In genomic region chr8:119580441-119581161, GRCm38 (mm10) we compare ENCODE assay signal across 27 mouse cellular contexts. TPM values are rescaled to one million over a fixed set of nuclear protein-coding genes. Genes with fewer than 3 reads are reported as not detected.
A peak's percentile ranks its signal among the peaks of the same experiment; 100 is the strongest.
DNase-seq lines count a peak whose midpoint lies in the region; ATAC-seq and TF ChIP-seq lines count a peak whose summit lies in the region.
"Had no signal": no experiment of that assay in that cellular context is flagged by ENCODE, and none has a peak within 500 bp of the region (broad histone marks: within the 10 kb centered on the region; RNA-seq: fewer than 3 reads in every experiment).

No protein-coding gene starts in this region.

- 0 out of 2 replicates have a peak, but pooled peaks have one; percentile 57 for ATAC-seq in heart, embryonic 14.5 days (ENCODE audit: insufficient number of reproducible peaks, insufficient read depth, low FRiP score, low read depth)
- peak; percentile 93 for ATAC-seq in G1E (ENCODE audit: extremely low read depth, insufficient number of reproducible peaks, low FRiP score, poor library complexity, severe bottlenecking)
- ATAC-seq in intestine, embryonic 14.5 days (replicated peaks; ENCODE audit: low FRiP score, low TSS enrichment, low read depth): peak; percentile 21; the same call in 1 of the 2 replicates
- ATAC-seq in liver, embryonic 16.5 days (ENCODE audit: low read depth): peak; percentile 75
- no peak for ATAC-seq in hindbrain, embryonic 13.5 days (ENCODE audit: low FRiP score)
- ATAC-seq: forebrain, embryonic 13.5 days; inflammation-experienced regulatory T-cells, adult 6 months; midbrain, embryonic 13.5 days had no signal

- H3K27ac ChIP-seq in heart, embryonic 14.5 days (replicated peaks in 1 of 2; ENCODE audit: control insufficient read depth in 1 of 2, insufficient read depth in 1 of 2, low read depth in 2 of 2, low read length in 2 of 2): 0 out of 4 replicates have a peak overlapping the region, but pooled peaks of 1 of the 2 experiments have one; percentile 1
- H3K27ac ChIP-seq in intestine, embryonic 14.5 days (ENCODE audit: low read depth): peak overlapping the region; percentile 27; the same call in 1 of the 2 replicates
- H3K27ac ChIP-seq in liver, embryonic 16.5 days (ENCODE audit: low read length): no peak overlapping the region
- H3K27ac ChIP-seq in hindbrain, embryonic 13.5 days: no peak overlapping the region
- H3K27ac ChIP-seq: embryonic facial prominence, embryonic 10.5 days; forebrain, embryonic 13.5 days; hindbrain, embryonic 12.5 days; layer of hippocampus, adult 2 months; macrophage; midbrain, embryonic 13.5 days; stomach, embryonic 15.5 days had no signal

- H3K9ac ChIP-seq in heart, embryonic 14.5 days (ENCODE audit: low read length): no peak overlapping the region
- no peak overlapping the region for H3K9ac ChIP-seq in intestine, embryonic 14.5 days (ENCODE audit: low read length)
- H3K9ac ChIP-seq in liver, embryonic 16.5 days (ENCODE audit: low read depth, low read length): no peak overlapping the region
- no peak overlapping the region for H3K9ac ChIP-seq in hindbrain, embryonic 13.5 days
- H3K9ac ChIP-seq: forebrain, embryonic 13.5 days; hindbrain, embryonic 12.5 days; midbrain, embryonic 13.5 days; stomach, embryonic 15.5 days had no signal

- WGBS in heart, embryonic 14.5 days: 47% methylated on average over 5 of the region's 5 CpGs
- 65% methylated on average over 5 of the region's 5 CpGs for WGBS in intestine, embryonic 14.5 days
- WGBS in liver, embryonic 16.5 days (ENCODE audit: insufficient replicate concordance): 40% methylated on average over 5 of the region's 5 CpGs
- 88% methylated on average over 5 of the region's 5 CpGs for WGBS in hindbrain, embryonic 13.5 days

- H3K9me3 ChIP-seq in heart, embryonic 14.5 days (ENCODE audit: control insufficient read depth, low read length): no peaks in the 10 kb centered on the region
- H3K9me3 ChIP-seq in G1E (replicated peaks): no peaks in the 10 kb centered on the region
- H3K9me3 ChIP-seq in intestine, embryonic 14.5 days (ENCODE audit: control insufficient read depth, low read length): no peaks in the 10 kb centered on the region
- H3K9me3 ChIP-seq in liver, embryonic 16.5 days (replicated peaks; ENCODE audit: control insufficient read depth, low read length): no peaks in the 10 kb centered on the region
- H3K9me3 ChIP-seq in hindbrain, embryonic 13.5 days: no peaks in the 10 kb centered on the region
- H3K9me3 ChIP-seq: embryonic facial prominence, embryonic 10.5 days; forebrain, embryonic 13.5 days; hindbrain, embryonic 12.5 days; midbrain, embryonic 13.5 days; stomach, embryonic 15.5 days had no signal

- no peak for TF ChIP-seq CTCF in G1E (IDR thresholded peaks at IDR 0.05; ENCODE audit: low read depth, low read length)

- no peak for DNase-seq in heart, adult 8-10 months (ENCODE audit: low spot score)
- peak; percentile 60 for DNase-seq in G1E (ENCODE audit: low spot score)
- DNase-seq in intestine, embryonic 14.5 days (ENCODE audit: low spot score): no peak
- DNase-seq in cerebellum, adult 9-11 months: no peak
- DNase-seq: adrenal gland, adult 2 months; cerebellum, adult 2 months; gastrocnemius, postnatal 14 days; kidney, postnatal 10 days; right cerebral cortex, postnatal 14 days; thymus, adult 18-20 months had no signal

- H3K4me3 ChIP-seq in heart, embryonic 14.5 days (ENCODE audit: control insufficient read depth in 1 of 2, insufficient read depth in 1 of 2, low read depth in 1 of 2, low read length in 2 of 2): no peak overlapping the region
- peak overlapping the region; percentile 39; the same call in 1 of the 2 replicates for H3K4me3 ChIP-seq in G1E (ENCODE audit: low read depth, low read length)
- H3K4me3 ChIP-seq in intestine, embryonic 14.5 days (ENCODE audit: low read depth, low read length): no peak overlapping the region
- no peak overlapping the region for H3K4me3 ChIP-seq in liver, embryonic 16.5 days (ENCODE audit: low read depth, low read length)
- no peak overlapping the region for H3K4me3 ChIP-seq in hindbrain, embryonic 13.5 days
- H3K4me3 ChIP-seq: embryonic facial prominence, embryonic 10.5 days; forebrain, embryonic 13.5 days; hindbrain, embryonic 12.5 days; layer of hippocampus, adult 2 months; midbrain, embryonic 13.5 days; myocyte; stomach, embryonic 15.5 days had no signal

- peaks cover 13% of the 10 kb centered on the region for H3K27me3 ChIP-seq in heart, embryonic 14.5 days (ENCODE audit: control insufficient read depth, insufficient read depth, low read length)
- no peaks in the 10 kb centered on the region for H3K27me3 ChIP-seq in G1E (ENCODE audit: insufficient read depth, low read length)
- peaks cover 7% of the 10 kb centered on the region; the same call in 1 of the 2 replicates for H3K27me3 ChIP-seq in intestine, embryonic 14.5 days (replicated peaks; ENCODE audit: control insufficient read depth, insufficient read depth, low read length)
- H3K27me3 ChIP-seq in liver, embryonic 16.5 days (ENCODE audit: control insufficient read depth, insufficient read depth, low read depth, low read length): no peaks in the 10 kb centered on the region
- peaks cover 34% of the 10 kb centered on the region for H3K27me3 ChIP-seq in hindbrain, embryonic 13.5 days

- no peak overlapping the region for H3K4me2 ChIP-seq in heart, embryonic 14.5 days (ENCODE audit: low read length)
- H3K4me2 ChIP-seq in intestine, embryonic 14.5 days (ENCODE audit: low read length): no peak overlapping the region
- H3K4me2 ChIP-seq in liver, embryonic 16.5 days (ENCODE audit: low read depth, low read length): 0 out of 2 replicates have a peak overlapping the region, but pooled peaks have one; percentile 11
- H3K4me2 ChIP-seq in hindbrain, embryonic 13.5 days: no peak overlapping the region
- H3K4me2 ChIP-seq: forebrain, embryonic 13.5 days; hindbrain, embryonic 12.5 days; midbrain, embryonic 13.5 days; stomach, embryonic 15.5 days had no signal

- H3K36me3 ChIP-seq in heart, embryonic 14.5 days (ENCODE audit: control insufficient read depth, insufficient read depth, low read length): no peaks in the 10 kb centered on the region
- H3K36me3 ChIP-seq in G1E (replicated peaks): peaks cover 2% of the 10 kb centered on the region
- no peaks in the 10 kb centered on the region for H3K36me3 ChIP-seq in intestine, embryonic 14.5 days (ENCODE audit: control insufficient read depth, insufficient read depth, low read length)
- H3K36me3 ChIP-seq in liver, embryonic 16.5 days (ENCODE audit: control insufficient read depth, insufficient read depth): no peaks in the 10 kb centered on the region
- H3K36me3 ChIP-seq in hindbrain, embryonic 13.5 days: no peaks in the 10 kb centered on the region
- H3K36me3 ChIP-seq: embryonic facial prominence, embryonic 10.5 days; hindbrain, embryonic 12.5 days; midbrain, embryonic 13.5 days; stomach, embryonic 15.5 days had no signal

- peaks cover 10 to 14% of the 10 kb centered on the region in 2 experiments; a peak in 3 of 4 replicates for H3K4me1 ChIP-seq in heart, embryonic 14.5 days (ENCODE audit: control insufficient read depth in 2 of 2, insufficient read depth in 2 of 2, low read length in 2 of 2)
- H3K4me1 ChIP-seq in G1E (ENCODE audit: insufficient read depth, low read depth, low read length): peaks cover 62% of the 10 kb centered on the region
- no peaks in the 10 kb centered on the region; the same call in 1 of the 2 replicates for H3K4me1 ChIP-seq in intestine, embryonic 14.5 days (replicated peaks; ENCODE audit: control insufficient read depth, insufficient read depth, low read length)
- H3K4me1 ChIP-seq in liver, embryonic 16.5 days (ENCODE audit: control insufficient read depth, low read depth, low read length): peaks cover 35% of the 10 kb centered on the region
- H3K4me1 ChIP-seq in hindbrain, embryonic 13.5 days (replicated peaks): 0 out of 2 replicates have a peak, but pooled peaks cover 3% of the 10 kb centered on the region
- H3K4me1 ChIP-seq: embryonic facial prominence, embryonic 10.5 days; forebrain, embryonic 13.5 days; hindbrain, embryonic 12.5 days; midbrain, embryonic 13.5 days had no signal

RNA-seq across cellular contexts. Expression of gene Dnaaf1, which starts 5.6 kb away (rescaled TPM):
- 0.28 TPM in 1 of 2 replicates, not detected in the other for polyA plus RNA-seq in heart, embryonic 14.5 days (2014; fragmentation: Nextera tagmentation; extraction: Ambion mirVana)
- not detected for total RNA-seq in heart, adult 8-10 months (2022)
- total RNA-seq in G1E (2014; fragmentation: Nextera tagmentation): not detected in 2 replicates
- total RNA-seq in G1E (2017): 0.11 and 0.12 TPM in 2 replicates
- 0.10 and 0.17 TPM in 2 replicates for polyA plus RNA-seq in G1E (2012)
- polyA plus RNA-seq in intestine, embryonic 14.5 days (2014; fragmentation: Nextera tagmentation; extraction: Ambion mirVana): 0.37 and 0.89 TPM in 2 replicates
- polyA plus RNA-seq in liver, embryonic 16.5 days (2015; fragmentation: Nextera tagmentation; extraction: Ambion mirVana): 0.06 and 0.08 TPM in 2 replicates
- polyA plus RNA-seq in hindbrain, embryonic 13.5 days (2015; fragmentation: Nextera tagmentation; extraction: Ambion mirVana): 0.29 and 0.31 TPM in 2 replicates
- total RNA-seq: common myeloid progenitor, adult 5-6 weeks; gastrocnemius, postnatal 14 days had no signal
- polyA plus RNA-seq: adrenal gland, adult 2 months; inflammation-experienced regulatory T-cells, adult 6 months; macrophage had no signal

RNA-seq across cellular contexts. Expression of gene Hsdl1, which starts 5.6 kb away (rescaled TPM):
- polyA plus RNA-seq in heart, embryonic 14.5 days (2014; fragmentation: Nextera tagmentation; extraction: Ambion mirVana): 34.7 and 40.8 TPM in 2 replicates
- total RNA-seq in heart, adult 8-10 months (2022): 10 to 100 TPM; 18.4 to 22.3 (median 19.8) TPM
- total RNA-seq in G1E (2014; fragmentation: Nextera tagmentation): 19.3 and 22.7 TPM in 2 replicates
- 56.7 and 58.0 TPM in 2 replicates for total RNA-seq in G1E (2017)
- polyA plus RNA-seq in G1E (2012): 38.7 and 42.2 TPM in 2 replicates
- polyA plus RNA-seq in intestine, embryonic 14.5 days (2014; fragmentation: Nextera tagmentation; extraction: Ambion mirVana): 36.6 and 38.0 TPM in 2 replicates
- polyA plus RNA-seq in liver, embryonic 16.5 days (2015; fragmentation: Nextera tagmentation; extraction: Ambion mirVana): 16.6 and 16.9 TPM in 2 replicates
- 138 and 150 TPM in 2 replicates for polyA plus RNA-seq in hindbrain, embryonic 13.5 days (2015; fragmentation: Nextera tagmentation; extraction: Ambion mirVana)

RNA-seq across cellular contexts. Expression of gene Mbtps1, which starts 22.1 kb away (rescaled TPM):
- polyA plus RNA-seq in heart, embryonic 14.5 days (2014; fragmentation: Nextera tagmentation; extraction: Ambion mirVana): 62.5 and 64.8 TPM in 2 replicates
- 10 to 100 TPM; 31.1 to 34.9 (median 33.1) TPM for total RNA-seq in heart, adult 8-10 months (2022)
- 80.9 and 98.7 TPM in 2 replicates for total RNA-seq in G1E (2014; fragmentation: Nextera tagmentation)
- 37.3 and 40.2 TPM in 2 replicates for total RNA-seq in G1E (2017)
- 107 and 108 TPM in 2 replicates for polyA plus RNA-seq in G1E (2012)
- polyA plus RNA-seq in intestine, embryonic 14.5 days (2014; fragmentation: Nextera tagmentation; extraction: Ambion mirVana): 107 and 121 TPM in 2 replicates
- 27.6 and 29.6 TPM in 2 replicates for polyA plus RNA-seq in liver, embryonic 16.5 days (2015; fragmentation: Nextera tagmentation; extraction: Ambion mirVana)
- polyA plus RNA-seq in hindbrain, embryonic 13.5 days (2015; fragmentation: Nextera tagmentation; extraction: Ambion mirVana): 61.3 and 63.2 TPM in 2 replicates

RNA-seq across cellular contexts. Expression of gene Taf1c, which starts 24.4 kb away (rescaled TPM):
- 5.4 and 6.2 TPM in 2 replicates for polyA plus RNA-seq in heart, embryonic 14.5 days (2014; fragmentation: Nextera tagmentation; extraction: Ambion mirVana)
- total RNA-seq in heart, adult 8-10 months (2022): 1 to 10 TPM; 3.4 to 4.4 (median 4.0) TPM
- total RNA-seq in G1E (2014; fragmentation: Nextera tagmentation) (6.6 and 7.1 TPM in 2 replicates), G1E (2017) (7.7 and 8.7 TPM in 2 replicates)
- polyA plus RNA-seq in G1E (2012): 53.2 and 65.0 TPM in 2 replicates
- 12.6 and 13.0 TPM in 2 replicates for polyA plus RNA-seq in intestine, embryonic 14.5 days (2014; fragmentation: Nextera tagmentation; extraction: Ambion mirVana)
- 5.3 and 5.5 TPM in 2 replicates for polyA plus RNA-seq in liver, embryonic 16.5 days (2015; fragmentation: Nextera tagmentation; extraction: Ambion mirVana)
- 12.6 and 14.5 TPM in 2 replicates for polyA plus RNA-seq in hindbrain, embryonic 13.5 days (2015; fragmentation: Nextera tagmentation; extraction: Ambion mirVana)

RNA-seq across cellular contexts. Expression of gene Adad2, which starts 31.9 kb away (rescaled TPM):
- polyA plus RNA-seq in heart, embryonic 14.5 days (2014; fragmentation: Nextera tagmentation; extraction: Ambion mirVana): not detected in 2 replicates
- total RNA-seq in heart, adult 8-10 months (2022): not detected
- not detected in 2 replicates for total RNA-seq in G1E (2014; fragmentation: Nextera tagmentation)
- total RNA-seq in G1E (2017): not detected in 2 replicates
- not detected in 2 replicates for polyA plus RNA-seq in G1E (2012)
- polyA plus RNA-seq in intestine, embryonic 14.5 days (2014; fragmentation: Nextera tagmentation; extraction: Ambion mirVana): 0.09 TPM in 1 of 2 replicates, not detected in the other
- polyA plus RNA-seq in liver, embryonic 16.5 days (2015; fragmentation: Nextera tagmentation; extraction: Ambion mirVana): not detected in 2 replicates
- not detected in 2 replicates for polyA plus RNA-seq in hindbrain, embryonic 13.5 days (2015; fragmentation: Nextera tagmentation; extraction: Ambion mirVana)
- total RNA-seq: adrenal gland, adult 2 months; common myeloid progenitor, adult 5-6 weeks; gastrocnemius, postnatal 14 days had no signal
- polyA plus RNA-seq: adrenal gland, adult 2 months; C2C12; forebrain, embryonic 13.5 days; frontal cortex, adult 2 months; inflammation-experienced regulatory T-cells, adult 6 months; lung, embryonic 16.5 days; macrophage; midbrain, embryonic 13.5 days; myocyte; neural tube, embryonic 14.5 days; stomach, embryonic 15.5 days had no signal
